Mouse (Mus musculus): ENCODE measurements around the gene Lrsam1. TPM values are rescaled to one million over a fixed set of nuclear protein-coding genes. Genes with fewer than 3 reads are reported as not detected.

The Lrsam1 gene
- polyA plus RNA-seq, 1 experiment from 2014 or later = 16.6 TPM

DNA sequence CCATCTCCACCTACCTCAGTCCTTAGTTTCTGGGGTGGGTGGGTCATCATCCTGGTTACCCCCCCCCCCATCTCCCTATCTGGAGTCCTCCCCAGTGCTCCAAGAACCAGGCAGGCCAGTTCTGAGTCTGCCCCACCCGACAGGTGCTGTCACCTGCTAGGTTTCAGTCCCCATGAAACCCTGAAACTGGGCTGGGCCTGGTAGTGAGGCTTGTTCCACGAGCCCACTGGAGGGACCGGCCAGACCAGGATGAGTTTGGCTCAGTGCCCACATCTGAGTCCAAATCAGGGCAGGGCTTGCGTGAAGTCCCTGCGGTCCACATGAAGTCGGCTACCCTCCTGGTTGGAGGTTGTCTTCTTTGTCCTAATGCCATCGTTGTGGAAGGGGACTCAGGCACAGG, 62.4 kb downstream of the Lrsam1 start:
- Histone ChIP-seq H3K27me3 (no peaks in the 10 kb centered on the region), H3K4me2 (no peak overlapping the region), H3K4me3 (replicated peaks) (no peak overlapping the region), H3K36me3 (replicated peaks) (no peaks in the 10 kb centered on the region), H3K9me3 (no peaks in the 10 kb centered on the region), H3K9ac (no peak overlapping the region), H3K4me1 (peaks cover 25% of the 10 kb centered on the region), H3K27ac (no peak overlapping the region)
- ATAC-seq (ENCODE audit: low FRiP score) = no peak
- WGBS = 79% methylated on average over 7 of the region's 7 CpGs

DNA sequence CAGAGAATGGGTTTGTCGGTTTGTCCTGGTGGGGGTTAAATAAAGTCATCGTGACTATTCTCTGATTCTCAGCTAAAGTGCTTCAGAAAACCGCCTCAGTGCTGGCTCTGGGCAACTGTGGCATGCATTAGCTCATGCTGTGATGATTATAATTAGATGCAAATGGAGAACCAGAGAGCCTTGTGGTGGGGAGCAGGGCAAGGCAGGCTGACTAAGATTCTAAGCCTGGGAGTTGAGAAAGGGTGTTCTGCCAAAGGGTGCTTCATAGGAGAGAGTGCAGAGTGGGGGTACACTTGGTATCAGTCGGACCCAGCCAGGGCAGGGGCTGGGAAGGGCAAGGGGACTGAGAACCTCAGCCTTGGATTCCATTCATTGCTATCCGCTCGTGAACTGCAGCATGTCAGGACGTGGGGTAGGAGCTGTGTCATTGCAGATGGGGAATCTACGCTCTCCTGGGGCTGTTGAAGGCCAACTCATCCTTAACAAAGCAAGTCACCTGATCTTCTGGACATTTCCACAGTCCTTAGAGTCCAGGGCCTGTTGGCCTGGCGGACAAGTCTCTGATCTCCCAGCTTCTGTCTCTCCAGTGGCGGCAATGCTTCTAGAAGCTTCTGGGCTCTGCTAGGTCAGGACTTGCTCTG, 64.8 kb downstream of the Lrsam1 start:
- Histone ChIP-seq H3K27me3 (no peaks in the 10 kb centered on the region), H3K27ac (peak overlapping the region; percentile 14)

DNA sequence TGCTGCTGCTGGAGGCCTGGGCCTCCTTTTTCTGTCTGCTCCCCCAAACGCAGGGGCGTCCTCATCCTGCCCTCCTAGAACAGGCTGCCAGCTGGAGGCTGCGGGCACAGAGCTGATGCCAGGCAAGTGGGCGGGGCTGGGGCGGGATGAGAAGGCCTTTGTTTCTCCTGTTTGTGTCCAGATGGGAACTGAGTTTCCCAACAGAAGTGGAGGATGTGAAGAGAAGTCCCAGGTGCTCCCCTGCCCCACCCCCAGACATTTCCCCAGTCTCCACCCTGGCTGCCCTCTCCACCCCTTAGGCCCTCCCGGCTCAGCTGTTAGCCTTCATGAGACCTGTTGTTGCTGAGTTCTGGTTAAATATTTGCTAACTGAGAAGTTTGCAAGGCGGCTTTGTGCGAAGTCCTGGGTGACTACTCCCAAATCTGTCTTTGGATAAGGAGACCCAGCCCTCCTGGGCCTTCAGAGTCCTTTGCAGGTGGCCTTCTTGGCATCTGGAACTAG, 65.8 kb downstream of the Lrsam1 start:
- no peak overlapping the region for H3K9ac ChIP-seq
- H3K4me3 ChIP-seq (replicated peaks) = no peak overlapping the region
- H3K27ac ChIP-seq = peak overlapping the region; percentile 14
- no peak overlapping the region for H3K4me2 ChIP-seq
- H3K27me3 ChIP-seq = no peaks in the 10 kb centered on the region
- H3K4me1 ChIP-seq = peaks cover 25% of the 10 kb centered on the region
- WGBS = 44% methylated on average over 8 of the region's 8 CpGs
- ATAC-seq (ENCODE audit: low FRiP score) = 0 out of 2 replicates have a peak, but pooled peaks have one; percentile 17
- no peaks in the 10 kb centered on the region for H3K9me3 ChIP-seq
- H3K36me3 ChIP-seq (replicated peaks) = no peaks in the 10 kb centered on the region

More for the DNA sequence above, 64.8 kb downstream of the Lrsam1 start:
- 52% methylated on average over 10 of the region's 10 CpGs for WGBS
- Histone ChIP-seq H3K9ac (no peak overlapping the region), H3K4me3 (replicated peaks) (no peak overlapping the region), H3K4me2 (no peak overlapping the region), H3K4me1 (peaks cover 25% of the 10 kb centered on the region), H3K9me3 (no peaks in the 10 kb centered on the region), H3K36me3 (replicated peaks) (no peaks in the 10 kb centered on the region)
- peak; percentile 53; the same call in 1 of the 2 replicates for ATAC-seq (ENCODE audit: low FRiP score)

DNA sequence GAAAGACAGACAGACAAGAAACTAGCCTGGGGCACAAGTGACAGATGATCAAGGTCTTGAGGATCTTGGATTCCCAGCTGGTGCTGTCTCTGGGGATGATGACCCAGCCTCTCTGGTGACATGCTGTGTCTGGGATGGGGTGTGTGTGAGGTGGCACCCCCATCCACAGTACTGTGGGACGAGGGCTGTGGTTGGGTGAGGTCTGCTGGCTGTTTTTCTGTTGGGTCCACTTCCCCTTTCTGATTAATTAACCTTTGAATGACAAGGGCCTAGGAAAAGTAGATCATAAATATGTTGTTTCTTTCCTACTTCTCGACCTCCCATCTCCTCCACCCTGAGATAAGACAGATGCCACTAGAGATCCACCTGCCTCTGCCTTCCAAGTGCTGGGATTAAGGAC, 67.3 kb downstream of the Lrsam1 start:
- 87% methylated on average over 2 of the region's 2 CpGs for WGBS
- peaks cover 25% of the 10 kb centered on the region for H3K4me1 ChIP-seq

DNA sequence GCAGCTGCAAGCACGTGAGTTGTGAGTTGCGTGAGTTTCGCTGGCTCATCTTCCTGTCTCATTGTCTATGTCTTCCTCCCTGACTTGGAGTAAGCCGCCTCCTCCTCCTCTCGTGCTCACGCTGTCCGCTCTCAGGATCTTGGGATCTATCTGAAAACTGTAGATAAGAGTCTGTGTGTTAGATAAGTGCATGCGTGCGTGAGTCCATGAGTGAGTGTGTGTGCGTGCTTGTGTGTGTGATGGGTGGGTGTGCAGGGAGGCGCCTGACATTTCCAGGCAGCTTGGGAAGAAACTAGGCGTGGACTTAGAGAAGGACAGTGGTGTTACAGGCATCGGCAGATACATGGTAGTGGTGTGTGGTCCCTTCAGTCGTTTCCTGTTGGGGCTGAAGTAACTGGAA, 68.9 kb downstream of the Lrsam1 start:
- H3K27me3 ChIP-seq = no peaks in the 10 kb centered on the region
- peaks cover 34% of the 10 kb centered on the region for H3K4me1 ChIP-seq
- H3K9me3 ChIP-seq = no peaks in the 10 kb centered on the region
- H3K27ac ChIP-seq = no peak overlapping the region
- no peak overlapping the region for H3K9ac ChIP-seq
- H3K4me3 ChIP-seq (replicated peaks) = no peak overlapping the region
- no peaks in the 10 kb centered on the region for H3K36me3 ChIP-seq (replicated peaks)
- no peak overlapping the region for H3K4me2 ChIP-seq
- no peak for ATAC-seq (ENCODE audit: low FRiP score)
- 92% methylated on average over 14 of the region's 14 CpGs for WGBS

More for the DNA sequence above, 67.3 kb downstream of the Lrsam1 start:
- no peak overlapping the region for H3K4me3 ChIP-seq (replicated peaks)
- H3K9me3 ChIP-seq = no peaks in the 10 kb centered on the region
- no peak overlapping the region for H3K4me2 ChIP-seq
- H3K27ac ChIP-seq = no peak overlapping the region
- H3K27me3 ChIP-seq = no peaks in the 10 kb centered on the region
- no peak overlapping the region for H3K9ac ChIP-seq
- ATAC-seq (ENCODE audit: low FRiP score) = no peak
- no peaks in the 10 kb centered on the region for H3K36me3 ChIP-seq (replicated peaks)

DNA sequence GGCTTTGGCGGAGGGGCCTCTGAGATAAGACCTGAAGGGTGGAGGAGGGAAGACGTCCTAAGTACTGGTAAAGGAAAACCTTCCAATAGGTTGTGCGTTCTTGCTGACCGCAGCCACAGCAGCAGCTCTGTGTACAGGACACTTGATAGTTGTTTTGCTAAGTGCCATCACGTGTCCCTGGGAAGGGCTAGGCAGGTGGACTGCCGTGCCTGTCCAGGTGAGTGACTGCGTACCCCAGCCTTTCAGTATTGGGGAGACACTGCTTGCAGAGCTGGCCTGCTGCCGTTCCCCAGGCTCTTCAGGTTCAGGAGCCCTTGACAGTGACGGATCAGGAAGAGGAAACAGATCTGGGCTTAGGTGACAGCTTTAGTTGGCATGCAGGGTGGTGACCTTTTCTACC, 70.1 kb downstream of the Lrsam1 start:
- no peaks in the 10 kb centered on the region for H3K27me3 ChIP-seq
- H3K9ac ChIP-seq = no peak overlapping the region
- no peak overlapping the region for H3K4me2 ChIP-seq
- H3K4me1 ChIP-seq = peaks cover 22% of the 10 kb centered on the region
- no peaks in the 10 kb centered on the region for H3K9me3 ChIP-seq
- H3K4me3 ChIP-seq (replicated peaks) = no peak overlapping the region
- no peak for ATAC-seq (ENCODE audit: low FRiP score)
- H3K36me3 ChIP-seq (replicated peaks) = no peaks in the 10 kb centered on the region
- H3K27ac ChIP-seq = no peak overlapping the region
- WGBS = 80% methylated on average over 9 of the region's 9 CpGs

DNA sequence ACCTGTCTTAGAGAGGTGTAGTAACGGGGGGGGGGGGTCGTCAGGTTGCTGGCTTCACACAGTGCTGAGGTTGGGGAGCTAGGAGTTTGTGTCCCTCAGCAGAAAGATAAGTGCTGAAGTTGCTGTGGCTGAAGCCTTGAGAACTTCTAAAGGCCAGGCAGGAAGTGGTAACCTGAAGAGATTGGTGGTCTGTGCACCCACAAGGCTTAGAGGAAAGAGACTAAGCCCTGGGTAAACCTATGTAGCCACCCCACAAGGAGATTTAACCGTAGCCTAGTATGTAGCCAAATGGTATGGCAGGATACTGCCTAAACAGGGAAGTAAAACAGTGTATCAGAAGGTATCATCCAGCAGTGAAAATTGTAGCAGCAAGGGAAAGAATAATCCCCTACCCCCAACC, 71.1 kb downstream of the Lrsam1 start:
- peaks cover 12% of the 10 kb centered on the region for H3K4me1 ChIP-seq
- no peak overlapping the region for H3K4me3 ChIP-seq (replicated peaks)
- H3K36me3 ChIP-seq (replicated peaks) = no peaks in the 10 kb centered on the region
- no peak overlapping the region for H3K27ac ChIP-seq
- no peaks in the 10 kb centered on the region for H3K27me3 ChIP-seq
- 90% methylated on average over 3 of the region's 3 CpGs for WGBS
- no peak for ATAC-seq (ENCODE audit: low FRiP score)
- no peak overlapping the region for H3K4me2 ChIP-seq
- no peaks in the 10 kb centered on the region for H3K9me3 ChIP-seq
- no peak overlapping the region for H3K9ac ChIP-seq

DNA sequence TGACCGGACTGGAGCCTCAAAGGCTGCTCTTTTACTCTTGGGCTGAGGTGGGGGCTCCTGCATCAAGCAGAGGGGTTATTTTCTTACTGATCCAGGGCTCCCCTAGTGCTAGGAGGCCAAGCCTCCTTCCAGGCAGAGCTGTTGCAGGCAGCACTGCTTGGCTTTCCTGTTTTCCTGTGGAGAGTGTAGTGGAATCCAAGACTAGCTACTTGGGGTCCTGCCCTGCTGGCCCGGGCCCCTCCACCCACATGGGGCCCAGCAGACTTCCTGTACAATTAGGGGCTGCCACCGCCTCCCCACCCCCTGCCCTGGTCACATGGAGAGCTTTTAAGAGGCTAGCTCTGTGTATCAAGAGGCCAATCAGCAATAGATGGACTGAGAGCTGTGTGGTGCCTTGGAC, 72.9 kb downstream of the Lrsam1 start:
- H3K4me3 ChIP-seq (replicated peaks) = no peak overlapping the region
- WGBS = 30% methylated on average over 3 of the region's 3 CpGs
- peaks cover 10% of the 10 kb centered on the region for H3K4me1 ChIP-seq
- no peak for ATAC-seq (ENCODE audit: low FRiP score)
- no peaks in the 10 kb centered on the region for H3K27me3 ChIP-seq
- no peaks in the 10 kb centered on the region for H3K36me3 ChIP-seq (replicated peaks)
- no peak overlapping the region for H3K9ac ChIP-seq
- no peak overlapping the region for H3K4me2 ChIP-seq
- no peaks in the 10 kb centered on the region for H3K9me3 ChIP-seq
- 0 out of 2 replicates have a peak overlapping the region, but pooled peaks have one; percentile 59 for H3K27ac ChIP-seq

DNA sequence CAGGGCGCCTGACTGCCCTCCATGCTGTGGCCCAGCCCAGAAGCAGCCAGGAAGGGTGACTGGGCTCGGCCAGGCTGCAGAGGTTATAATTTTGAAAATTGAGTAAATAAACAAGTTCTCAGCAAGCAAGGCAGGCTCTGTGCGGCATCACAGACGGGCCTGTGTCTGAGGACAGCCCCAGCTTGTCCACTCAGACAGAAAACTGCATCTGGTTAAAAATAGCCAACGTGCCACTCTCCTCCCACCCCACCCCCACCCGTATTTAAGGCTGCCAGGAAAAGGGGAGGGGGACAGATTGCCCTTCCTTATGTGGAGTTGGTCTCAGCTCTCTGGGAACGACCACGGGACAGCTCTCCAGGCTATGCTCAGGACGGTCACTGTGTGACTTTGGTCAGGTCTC, 73.4 kb downstream of the Lrsam1 start:
- 0 out of 2 replicates have a peak, but pooled peaks have one; percentile 11 for ATAC-seq (ENCODE audit: low FRiP score)
- 0 out of 2 replicates have a peak overlapping the region, but pooled peaks have one; percentile 37 for H3K27ac ChIP-seq
- H3K36me3 ChIP-seq (replicated peaks) = no peaks in the 10 kb centered on the region
- H3K9ac ChIP-seq = 0 out of 2 replicates have a peak overlapping the region, but pooled peaks have one; percentile 34
- H3K4me2 ChIP-seq = no peak overlapping the region
- H3K4me1 ChIP-seq = peaks cover 10% of the 10 kb centered on the region
- H3K27me3 ChIP-seq = no peaks in the 10 kb centered on the region
- H3K4me3 ChIP-seq (replicated peaks) = no peak overlapping the region
- H3K9me3 ChIP-seq = no peaks in the 10 kb centered on the region
- 37% methylated on average over 9 of the region's 9 CpGs for WGBS

DNA sequence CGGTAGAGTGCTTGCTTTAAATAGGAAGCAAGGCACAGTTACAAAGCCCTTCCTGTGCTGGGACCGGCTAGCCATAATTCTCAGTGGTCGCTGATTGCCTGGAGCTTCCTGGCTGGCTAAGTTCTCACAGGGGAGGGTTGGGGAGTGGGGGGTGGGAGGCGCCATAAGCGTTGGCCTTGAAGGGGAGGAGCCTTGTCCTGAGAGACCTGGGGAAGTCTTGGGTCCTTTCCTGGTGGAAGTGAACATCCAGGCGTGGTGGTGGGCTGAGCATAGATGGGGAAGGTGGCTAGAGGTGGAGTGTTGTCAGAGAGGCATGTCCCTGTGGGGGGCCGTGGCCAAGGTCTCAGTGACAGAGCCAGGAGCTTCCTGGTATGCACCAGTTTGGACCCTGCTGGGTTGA, 76.7 kb downstream of the Lrsam1 start:
- Histone ChIP-seq H3K4me1 (peaks cover 34% of the 10 kb centered on the region), H3K27me3 (no peaks in the 10 kb centered on the region), H3K36me3 (replicated peaks) (no peaks in the 10 kb centered on the region), H3K9me3 (no peaks in the 10 kb centered on the region), H3K4me3 (replicated peaks) (no peak overlapping the region), H3K27ac (peak overlapping the region; percentile 38; the same call in 1 of the 2 replicates), H3K9ac (no peak overlapping the region), H3K4me2 (no peak overlapping the region)
- ATAC-seq (ENCODE audit: low FRiP score) = no peak
- WGBS = 42% methylated on average over 7 of the region's 7 CpGs

DNA sequence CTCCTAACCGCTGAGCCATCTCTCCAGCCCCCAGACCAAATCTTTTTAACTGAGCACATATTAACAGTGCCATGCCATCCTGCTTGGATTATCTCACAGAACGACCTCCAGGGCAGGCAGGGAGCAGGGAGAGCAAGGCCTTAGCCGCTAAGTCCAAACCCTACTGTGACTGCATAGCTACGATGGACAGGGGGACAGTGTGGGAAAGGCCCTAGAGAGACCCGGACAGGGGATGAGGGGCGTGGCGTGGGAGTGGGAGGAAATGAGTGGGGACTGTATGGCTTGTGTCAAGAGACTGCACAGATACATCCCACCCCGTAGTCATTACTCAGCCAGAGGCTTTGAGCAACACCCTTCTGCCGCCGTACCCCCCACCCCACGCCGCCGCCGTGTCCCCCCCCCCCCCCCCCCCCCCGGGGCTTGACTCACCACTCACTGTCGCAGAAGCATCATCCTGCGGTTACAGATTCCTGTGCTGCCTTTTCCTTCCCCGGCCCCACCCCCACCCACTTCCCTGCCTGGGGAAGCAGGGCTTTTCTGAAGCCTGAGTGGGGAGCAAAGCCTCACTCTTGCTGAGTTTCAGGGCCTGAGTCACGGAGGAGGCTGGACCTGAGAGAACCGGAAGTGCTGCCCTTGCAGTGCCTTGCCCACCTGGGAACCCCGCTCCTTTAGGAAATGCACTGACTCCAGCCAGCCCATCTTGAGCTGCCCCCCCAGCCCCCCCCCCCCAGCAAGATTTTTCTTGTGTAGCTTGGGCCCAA, 79.0 kb downstream of the Lrsam1 start:
- H3K9ac ChIP-seq = 0 out of 2 replicates have a peak overlapping the region, but pooled peaks have one; percentile 7
- no peak for ATAC-seq (ENCODE audit: low FRiP score)
- WGBS = 66% methylated on average over 11 of the region's 21 CpGs
- no peaks in the 10 kb centered on the region for H3K36me3 ChIP-seq (replicated peaks)
- peaks cover 3% of the 10 kb centered on the region; the same call in 1 of the 2 replicates for H3K27me3 ChIP-seq
- H3K27ac ChIP-seq = peak overlapping the region; percentile 50; the same call in 1 of the 2 replicates
- no peak overlapping the region for H3K4me2 ChIP-seq
- peaks cover 42% of the 10 kb centered on the region for H3K4me1 ChIP-seq
- H3K4me3 ChIP-seq (replicated peaks) = no peak overlapping the region
- no peaks in the 10 kb centered on the region for H3K9me3 ChIP-seq

DNA sequence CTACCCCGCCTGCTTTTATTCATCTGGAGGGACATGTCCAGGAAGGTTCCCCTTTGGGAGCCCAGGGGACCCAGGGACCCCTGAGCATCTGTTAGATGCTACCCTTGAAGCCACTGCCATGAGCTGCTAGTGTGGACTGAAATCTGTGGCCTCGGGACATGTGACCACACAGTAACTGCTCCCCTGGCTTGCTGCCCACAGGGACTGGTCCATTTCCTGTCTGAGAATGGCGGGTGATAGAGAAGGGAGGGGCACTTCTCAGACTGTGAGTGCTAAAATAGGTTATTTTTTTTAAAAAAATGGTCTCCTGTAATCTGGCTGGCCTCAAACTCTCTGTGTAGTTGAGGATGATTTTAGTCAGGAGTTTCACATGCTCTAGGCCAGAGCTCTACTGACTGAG, 79.7 kb downstream of the Lrsam1 start:
- H3K9ac ChIP-seq = no peak overlapping the region

More for the DNA sequence above, 79.7 kb downstream of the Lrsam1 start:
- no peak overlapping the region for H3K4me2 ChIP-seq
- H3K9me3 ChIP-seq = no peaks in the 10 kb centered on the region
- no peak for ATAC-seq (ENCODE audit: low FRiP score)
- H3K27ac ChIP-seq = peak overlapping the region; percentile 16; the same call in 1 of the 2 replicates
- 53% methylated on average over 3 of the region's 3 CpGs for WGBS
- peaks cover 49% of the 10 kb centered on the region for H3K4me1 ChIP-seq
- H3K36me3 ChIP-seq (replicated peaks) = no peaks in the 10 kb centered on the region
- H3K27me3 ChIP-seq = peaks cover 9% of the 10 kb centered on the region; the same call in 1 of the 2 replicates
- H3K4me3 ChIP-seq (replicated peaks) = no peak overlapping the region

All from forebrain, embryonic 12.5 days (tissue).